Mouse (Mus musculus): ENCODE measurements around the gene Prc1.

GRCm38 (mm10) chr7:80281646-80282045 is 12.6 kb upstream of the Prc1 start:
- TF ChIP-seq MAFK (IDR thresholded peaks at IDR 0.05; ENCODE audit: insufficient read depth, low read depth, low read length) = no peak
- no peak for TF ChIP-seq HCFC1 (IDR thresholded peaks at IDR 0.05; ENCODE audit: borderline replicate concordance, insufficient read depth, low read length)
- no peak for TF ChIP-seq CHD2 (IDR thresholded peaks at IDR 0.05; ENCODE audit: low read depth, low read length)
- TF ChIP-seq ZNF384 (IDR thresholded peaks at IDR 0.05; ENCODE audit: low read depth, low read length) = no peak
